Mouse (Mus musculus) thymus, postnatal 4 days (tissue): ENCODE data around the gene Gpr146.
"Not testable (repeated sequence)": the region's sequence is repeated elsewhere in the genome, so short reads cannot be mapped to it uniquely, and the experiment has no call there.

Experiments
- DNase-seq: peaks from one replicate; pipeline ENCODE4 v3.0.0; 2021

Gpr146 gene

DNA sequence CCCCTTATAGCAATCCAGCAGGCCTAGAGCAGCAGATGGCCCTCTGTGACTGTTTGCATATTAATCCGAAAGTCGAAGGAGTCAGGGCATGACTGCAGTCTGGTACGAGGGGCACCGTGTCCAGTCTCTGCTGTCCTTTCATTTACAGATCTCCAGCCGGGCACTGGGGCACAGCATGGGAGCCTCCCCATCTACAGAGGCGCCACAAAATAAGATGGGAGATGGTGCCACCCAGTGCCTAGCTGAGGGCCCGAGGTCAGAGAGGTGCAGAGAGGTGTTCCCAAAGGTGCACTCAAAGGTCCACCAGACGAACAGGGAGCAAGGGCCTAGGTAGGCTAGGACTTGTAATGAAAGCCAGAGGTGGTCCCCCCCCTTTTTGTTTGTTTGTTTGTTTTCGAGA, 5.7 kb downstream of the Gpr146 start:
- peak; percentile 46 for DNase-seq

DNA sequence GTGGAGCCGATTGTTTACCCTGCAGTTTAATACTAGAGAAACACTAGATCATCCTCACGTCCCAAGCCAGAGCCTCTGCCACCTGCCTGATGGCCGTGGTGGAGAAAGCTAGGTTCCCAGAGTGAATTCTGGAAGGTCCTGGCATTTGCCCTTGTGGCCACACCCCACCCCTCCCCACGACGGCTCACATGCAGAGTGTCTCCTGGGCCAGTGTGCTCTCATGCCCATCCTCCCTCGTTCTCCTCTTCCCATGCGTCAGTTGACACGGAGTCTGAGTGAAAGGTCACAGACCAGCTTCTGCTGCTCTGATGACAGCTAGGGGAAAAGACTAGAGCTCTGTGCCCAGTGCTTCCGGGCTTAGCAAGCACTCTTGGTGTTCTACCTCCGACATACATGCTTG, 7.0 kb downstream of the Gpr146 start:
- no peak for DNase-seq

DNA sequence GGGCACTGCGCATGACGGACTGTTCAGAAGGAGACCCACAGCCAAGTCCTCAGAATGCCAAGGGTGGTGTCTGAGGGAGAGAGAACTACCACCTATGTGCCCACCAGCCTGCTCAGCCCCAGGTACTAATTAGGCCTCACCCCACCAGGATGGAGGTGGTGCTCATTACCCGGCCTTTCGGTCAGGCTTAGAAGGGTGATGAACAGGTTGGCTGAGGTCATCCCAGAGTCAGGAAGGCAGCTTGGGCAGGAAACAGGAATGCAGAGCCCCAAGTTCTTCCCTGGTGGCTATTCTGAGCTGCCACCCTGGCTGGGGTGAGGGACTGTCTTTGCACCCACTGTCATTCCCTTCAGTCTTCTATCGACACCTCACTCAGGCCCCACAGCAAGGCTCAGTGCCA, 8.6 kb downstream of the Gpr146 start:
- DNase-seq: no peak

DNA sequence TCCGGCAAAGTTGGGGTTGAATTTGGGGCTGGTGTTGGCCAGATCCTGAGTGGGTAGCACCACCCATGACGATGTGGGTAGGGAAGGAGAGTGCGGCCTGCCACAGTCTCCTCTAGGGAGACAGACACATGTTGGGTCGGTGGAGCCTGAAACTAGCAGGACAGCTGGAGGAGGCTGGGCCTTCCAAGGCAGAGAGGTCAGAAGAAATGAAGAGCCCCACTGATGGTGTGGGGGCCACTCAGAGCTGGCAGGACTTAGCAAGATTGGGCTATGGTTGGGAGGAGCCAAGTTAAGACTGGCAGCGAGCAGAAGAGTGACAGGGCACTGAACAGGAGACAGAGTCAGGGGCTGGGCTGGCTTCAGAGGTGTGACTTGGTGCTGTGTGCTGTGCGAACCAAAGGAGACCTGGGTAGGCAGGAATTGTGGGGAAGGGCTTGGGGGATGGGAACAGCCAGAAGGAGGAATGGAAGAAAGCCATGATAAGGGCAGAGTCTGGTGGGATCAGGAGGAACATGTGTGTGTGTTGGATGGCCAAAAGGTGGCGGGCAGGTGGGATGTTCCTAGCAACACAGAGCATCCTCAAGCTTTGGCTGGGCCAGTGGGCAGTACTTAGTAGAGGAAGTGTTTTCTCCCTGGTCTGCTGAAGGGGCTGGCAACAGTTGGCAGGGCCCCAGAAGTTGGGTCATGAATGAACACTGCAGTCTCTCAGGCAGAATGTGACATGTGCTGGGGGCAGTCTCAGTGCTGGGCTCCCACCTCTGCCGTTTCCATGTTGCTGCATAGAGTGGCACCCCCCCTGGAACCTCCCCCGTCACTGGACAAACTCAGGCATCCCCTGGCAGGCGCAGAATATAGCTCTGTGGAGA, 10.1 kb downstream of the Gpr146 start:
- no peak for DNase-seq

DNA sequence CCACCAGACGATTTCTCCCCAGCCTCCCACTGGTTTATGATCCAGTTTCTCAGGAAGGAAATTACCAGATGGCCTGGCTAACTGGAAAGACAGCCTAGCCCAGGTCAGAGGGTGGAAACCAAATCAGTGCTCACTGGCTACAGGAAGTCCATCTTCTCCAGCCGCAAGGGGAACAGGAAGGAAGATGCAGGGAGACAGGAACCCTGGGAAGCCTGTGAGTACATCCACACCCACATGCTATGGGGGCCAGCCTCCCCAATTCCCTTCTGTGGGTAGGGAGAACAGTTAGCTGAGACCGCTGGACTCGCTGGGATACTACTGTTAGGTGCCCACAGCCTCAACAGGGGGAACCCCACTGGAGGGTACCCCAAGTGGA, 10.7 kb downstream of the Gpr146 start:
- DNase-seq: no peak

DNA sequence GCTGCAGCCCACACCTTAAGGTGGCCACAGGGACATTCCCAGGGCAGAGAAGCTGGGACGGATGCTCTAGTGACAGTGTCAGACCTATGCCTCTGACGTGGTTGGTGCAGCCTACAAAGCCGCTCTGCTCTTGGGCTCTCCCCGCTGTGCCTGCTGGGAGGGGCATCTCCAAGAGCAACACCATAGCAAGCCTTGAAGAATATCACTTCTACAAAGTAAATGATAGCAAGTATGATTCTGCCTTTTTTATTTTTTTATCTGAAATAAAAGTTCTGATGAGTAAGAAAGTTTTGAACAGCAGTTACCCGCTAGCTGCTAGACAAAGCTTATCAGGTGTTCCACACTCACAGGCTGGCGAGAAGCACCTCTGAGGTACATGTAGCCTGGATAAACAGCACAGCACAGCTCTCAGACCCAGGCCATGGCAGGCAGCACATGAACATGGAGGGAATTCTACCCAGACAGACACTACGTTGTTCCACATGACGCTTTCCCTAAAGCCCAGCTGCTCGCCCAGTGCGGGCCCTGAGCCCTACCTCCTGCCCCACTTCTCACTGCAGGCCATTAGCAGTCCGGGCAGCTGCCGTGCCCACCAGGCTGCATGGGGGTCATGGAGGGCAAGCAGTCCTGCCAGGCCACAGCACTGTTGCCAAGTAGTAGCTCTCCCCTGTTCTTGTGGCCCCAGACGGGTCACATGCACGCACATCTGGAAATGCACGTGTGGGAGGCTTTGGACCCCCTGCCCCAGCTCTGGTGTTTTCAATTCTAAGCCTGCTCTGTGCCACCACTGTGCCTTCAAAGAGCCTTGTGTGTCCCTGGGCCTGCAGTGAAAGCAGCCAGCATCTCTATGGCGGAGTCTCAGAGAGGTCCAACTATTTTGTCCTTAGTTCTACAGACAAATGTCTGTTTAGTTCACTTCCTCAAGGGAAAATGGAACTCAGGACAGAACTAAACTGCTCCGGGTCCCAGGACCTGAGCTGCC, 11.5 kb downstream of the Gpr146 start:
- no peak for DNase-seq

DNA sequence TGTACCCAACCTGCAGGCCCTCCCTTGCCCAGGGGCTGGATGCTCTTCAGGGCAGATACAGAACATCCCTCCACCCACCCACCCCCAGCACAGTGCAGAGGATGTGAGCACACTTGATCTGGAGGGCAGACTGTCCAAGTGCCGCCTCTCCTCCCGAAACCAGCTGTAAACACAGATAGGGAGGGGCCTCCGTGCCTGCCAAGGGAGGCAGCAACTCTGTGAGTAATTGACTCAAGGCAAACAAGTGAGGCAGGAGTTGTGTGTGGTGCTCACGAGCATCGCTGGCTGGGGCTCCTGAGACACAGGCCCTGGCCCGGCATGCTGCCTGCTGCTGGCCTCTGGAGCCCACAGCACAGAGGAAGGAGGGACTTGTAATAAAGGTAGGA, 12.2 kb downstream of the Gpr146 start:
- no peak for DNase-seq

DNA sequence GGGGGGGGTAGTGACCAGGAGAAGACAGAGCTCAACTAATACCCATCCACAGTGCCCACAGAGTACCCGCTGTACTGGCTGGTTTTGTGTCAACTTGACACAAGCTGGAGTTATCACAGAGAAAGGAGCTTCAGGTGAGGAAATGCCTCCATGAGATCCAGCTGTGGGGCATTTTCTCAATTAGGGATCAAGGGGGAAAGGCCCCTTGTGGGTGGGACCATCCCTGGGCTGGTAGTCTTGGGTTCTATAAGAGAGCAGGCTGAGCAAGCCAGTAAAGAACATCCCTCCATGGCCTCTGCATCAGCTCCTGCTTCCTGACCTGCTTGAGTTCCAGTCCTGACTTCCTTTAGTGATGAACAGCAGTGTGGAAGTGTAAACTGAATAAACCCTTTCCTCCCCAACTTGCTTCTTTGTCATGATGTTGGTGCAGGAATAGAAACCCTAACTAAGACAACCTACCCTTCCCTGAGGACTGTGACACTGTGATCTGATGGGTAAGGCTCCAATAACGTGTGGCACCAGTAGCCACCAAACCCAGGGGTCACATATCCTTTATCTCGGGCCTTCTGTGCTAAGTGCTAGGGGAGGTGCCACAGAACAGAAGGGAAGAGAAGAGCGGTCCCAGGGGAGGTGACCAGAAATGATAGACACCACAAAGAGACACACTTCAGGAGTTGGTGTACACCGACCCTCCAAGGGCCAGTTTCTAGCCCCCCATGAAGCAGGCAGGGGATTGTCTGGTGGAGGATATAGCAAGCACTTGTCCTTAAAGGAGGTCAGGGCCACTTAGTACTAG, 13.0 kb downstream of the Gpr146 start:
- not testable (repeated sequence) for DNase-seq

DNA sequence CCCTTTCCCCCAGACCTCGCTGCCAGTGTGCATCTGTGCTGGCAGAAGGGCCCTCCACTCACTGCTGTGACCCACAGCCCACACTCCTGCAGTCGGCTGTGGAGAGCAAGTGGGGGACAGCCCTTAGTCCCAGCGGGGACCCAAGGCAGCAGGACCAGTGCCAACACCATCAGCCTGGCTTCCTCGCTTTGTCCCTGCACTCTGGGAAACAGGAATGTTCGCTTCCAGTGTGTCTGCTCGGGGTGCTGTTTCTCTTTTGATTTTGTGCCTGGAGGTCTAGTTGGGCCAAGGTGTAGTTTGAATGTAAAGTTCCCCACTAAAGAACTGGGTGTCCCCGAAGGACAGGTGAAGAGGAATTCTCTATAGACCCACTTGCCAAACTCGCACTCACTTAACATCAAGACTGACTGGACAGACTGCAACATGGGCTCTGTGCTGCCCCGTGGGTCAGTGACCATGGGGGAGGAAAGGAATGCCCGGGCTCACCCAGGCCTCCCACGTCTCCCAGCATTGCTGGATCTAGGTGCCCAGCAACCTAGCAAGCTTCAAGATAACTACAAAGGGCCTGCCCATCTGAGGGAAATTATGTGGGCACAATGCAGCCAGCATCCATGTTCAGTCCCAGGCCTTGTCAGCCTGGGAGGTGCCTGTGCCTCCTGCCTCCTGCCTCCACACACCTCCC, 14.0 kb downstream of the Gpr146 start:
- DNase-seq: no peak

DNA sequence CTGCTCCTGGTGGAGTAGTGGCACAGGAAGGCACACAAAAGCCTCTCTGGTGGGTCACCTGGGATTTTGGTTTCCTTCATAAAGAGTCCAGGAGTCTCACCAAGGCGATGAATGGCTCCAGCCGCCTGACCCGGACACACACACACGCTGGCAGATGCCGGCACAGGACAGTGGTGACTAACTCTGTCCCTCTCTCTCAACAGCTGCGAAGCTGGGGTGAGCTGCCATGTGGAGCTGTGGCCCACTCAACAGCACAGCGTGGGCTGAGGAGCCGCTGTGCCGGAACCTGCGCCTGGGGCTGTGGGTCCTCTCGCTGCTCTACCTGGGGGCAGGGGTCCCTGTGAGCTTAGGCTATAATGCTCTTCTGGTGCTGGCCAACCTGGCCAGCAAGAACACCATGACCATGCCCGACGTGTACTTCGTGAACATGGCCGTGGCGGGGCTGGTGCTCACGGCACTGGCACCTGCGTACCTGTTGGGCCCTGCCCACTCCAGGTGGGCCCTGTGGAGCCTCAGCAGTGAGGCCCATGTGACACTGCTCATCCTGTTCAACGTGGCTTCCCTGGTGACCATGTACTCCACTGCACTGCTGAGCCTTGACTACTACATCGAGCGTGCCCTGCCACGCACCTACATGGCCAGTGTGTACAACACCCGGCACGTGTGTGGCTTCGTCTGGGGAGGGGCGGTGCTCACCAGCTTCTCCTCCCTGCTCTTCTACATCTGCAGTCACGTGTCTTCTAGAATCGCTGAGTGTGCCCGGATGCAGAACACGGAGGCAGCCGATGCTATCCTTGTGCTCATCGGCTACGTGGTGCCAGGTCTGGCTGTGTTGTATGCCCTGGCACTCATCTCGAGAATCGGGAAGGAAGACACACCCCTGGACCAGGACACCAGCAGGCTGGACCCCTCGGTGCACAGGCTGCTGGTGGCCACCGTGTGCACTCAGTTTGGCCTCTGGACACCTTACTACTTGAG, 15.0 kb downstream of the Gpr146 start:
- no peak for DNase-seq

DNA sequence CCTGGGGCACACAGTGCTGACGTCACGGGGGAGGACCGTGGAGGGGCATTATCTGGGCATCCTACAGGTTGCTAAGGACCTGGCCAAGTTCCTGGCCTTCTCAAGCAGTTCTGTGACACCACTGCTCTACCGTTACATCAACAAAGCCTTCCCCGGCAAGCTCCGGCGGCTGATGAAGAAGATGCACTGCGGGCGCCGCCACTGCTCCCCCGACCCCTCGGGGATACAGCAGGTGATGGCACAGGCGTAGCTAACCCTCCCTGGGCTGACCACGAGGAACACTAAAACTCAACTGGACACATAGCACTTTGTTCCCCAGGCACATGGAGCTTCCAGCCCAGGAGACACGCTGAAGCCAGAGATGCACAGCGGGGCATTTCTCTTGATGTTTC, 15.7 kb downstream of the Gpr146 start:
- no peak for DNase-seq

DNA sequence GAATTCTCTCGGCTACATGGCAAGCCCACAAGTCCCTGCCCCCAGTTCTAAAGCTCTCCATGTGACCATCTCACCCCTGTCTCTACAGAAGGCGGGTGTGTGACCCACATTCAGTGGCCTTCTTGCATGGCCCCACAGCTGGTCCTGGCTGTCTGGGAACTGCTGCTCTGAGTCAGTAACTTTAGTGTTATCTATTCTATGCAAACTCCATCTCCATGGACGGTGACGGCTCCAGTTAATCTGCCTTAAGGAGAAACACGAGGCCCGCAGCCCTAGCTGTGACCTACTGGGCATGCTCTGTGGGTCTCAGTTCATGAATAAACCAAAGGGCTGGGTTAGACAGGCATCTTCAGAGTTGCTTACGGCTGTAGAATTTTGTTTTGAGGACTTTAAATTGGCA, 16.9 kb downstream of the Gpr146 start:
- DNase-seq: no peak

DNA sequence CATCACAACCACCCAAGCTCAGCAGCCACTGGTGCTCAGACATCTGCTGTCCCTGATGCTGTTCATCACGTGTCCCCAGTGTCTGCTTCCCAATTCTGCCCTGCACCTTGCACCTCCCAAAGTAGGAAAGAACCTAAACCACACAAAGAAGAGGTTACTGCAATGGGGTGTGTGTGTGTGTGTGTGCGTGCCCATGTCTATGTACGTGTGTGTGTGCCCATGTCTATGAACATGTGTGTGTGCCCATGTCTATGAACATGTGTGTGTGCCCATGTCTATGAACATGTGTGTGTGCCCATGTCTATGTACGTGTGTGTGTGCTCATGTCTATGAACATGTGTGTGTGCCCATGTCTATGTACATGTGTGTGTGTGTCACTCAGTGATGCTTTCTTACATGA, 18.0 kb downstream of the Gpr146 start:
- DNase-seq: no peak

DNA sequence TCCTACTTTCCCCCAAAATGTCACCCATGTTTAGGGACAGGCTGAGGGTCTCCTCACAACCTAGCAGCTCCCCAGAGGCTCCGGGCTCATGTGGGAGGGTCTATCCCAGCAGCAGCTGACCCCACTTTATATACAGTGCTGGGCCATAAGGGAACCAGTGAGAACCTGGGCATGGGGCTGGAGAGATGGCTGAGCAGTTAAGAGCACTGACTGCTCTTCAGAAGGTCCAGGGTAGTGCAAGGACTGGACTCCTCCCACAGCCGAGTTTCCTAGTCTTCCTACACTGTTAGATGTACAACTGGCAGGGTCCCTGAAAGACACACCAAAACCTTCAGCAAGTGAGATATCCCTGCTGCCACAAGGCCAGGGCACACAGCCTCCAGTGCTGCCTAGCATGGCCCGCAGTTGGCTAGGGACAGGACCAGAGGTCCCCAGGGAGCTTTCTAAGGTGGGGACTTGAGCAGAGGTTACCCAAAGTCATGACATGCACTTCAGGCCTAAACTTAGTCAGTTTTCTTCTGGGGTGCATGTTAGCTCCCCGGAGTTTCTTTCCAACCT, 19.9 kb downstream of the Gpr146 start:
- DNase-seq: no peak

DNA sequence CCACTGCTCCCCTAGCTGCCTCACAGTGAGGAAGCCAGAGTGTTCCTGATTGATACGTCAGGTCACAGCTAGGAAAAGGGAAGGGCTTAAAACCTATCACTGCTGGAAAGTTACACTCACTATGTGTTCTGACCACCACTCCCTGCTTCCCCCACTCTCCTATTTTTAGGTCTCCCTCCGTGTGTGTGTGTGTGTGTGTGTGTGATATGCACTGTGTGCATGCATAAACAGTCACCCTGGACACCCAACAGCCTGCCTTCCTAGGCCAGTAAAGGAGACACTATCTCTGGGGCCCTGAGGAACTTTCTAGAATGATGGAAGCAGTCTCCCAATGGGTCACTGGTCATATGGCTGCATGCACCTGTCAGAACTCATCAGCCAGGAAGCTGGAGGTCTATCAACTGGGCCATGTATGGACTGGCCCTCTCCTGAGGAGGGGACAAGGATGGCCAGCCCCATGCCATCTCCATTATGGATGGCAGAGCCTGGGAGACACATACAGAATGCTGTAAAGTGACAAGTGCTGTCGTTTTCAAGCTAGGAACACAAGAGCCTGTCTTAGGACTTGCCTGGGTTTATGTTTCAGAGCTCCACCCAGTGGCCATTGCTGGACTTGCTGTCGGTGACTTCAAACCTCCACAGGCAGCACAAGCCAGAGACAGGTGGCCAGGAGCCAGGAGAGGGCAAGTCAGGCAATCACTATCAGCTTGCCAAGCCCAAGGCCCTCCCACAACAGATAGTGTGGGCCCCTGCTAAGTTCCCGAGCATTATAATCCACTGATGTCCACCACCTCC, 20.7 kb downstream of the Gpr146 start:
- peak; percentile 93 for DNase-seq

DNA sequence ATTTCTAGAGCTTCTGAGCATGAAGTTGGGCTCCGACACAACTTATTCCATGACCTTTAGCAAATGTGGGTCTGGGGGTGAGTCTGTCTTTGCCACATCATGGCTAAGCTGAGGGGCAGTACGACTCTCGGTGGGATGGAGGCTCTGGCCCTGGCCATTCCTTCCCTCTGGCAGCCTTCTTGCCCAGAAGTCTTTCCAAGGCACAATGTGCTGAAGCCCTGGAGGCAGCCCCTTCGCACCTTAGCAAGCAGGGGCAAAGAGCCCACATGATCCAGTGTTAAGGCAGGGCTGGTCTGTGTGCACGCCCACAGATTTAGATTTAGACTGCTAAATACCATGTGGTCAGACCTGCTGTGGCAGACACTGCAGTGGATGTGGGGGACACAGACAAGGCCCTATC, 21.3 kb downstream of the Gpr146 start:
- DNase-seq: no peak

DNA sequence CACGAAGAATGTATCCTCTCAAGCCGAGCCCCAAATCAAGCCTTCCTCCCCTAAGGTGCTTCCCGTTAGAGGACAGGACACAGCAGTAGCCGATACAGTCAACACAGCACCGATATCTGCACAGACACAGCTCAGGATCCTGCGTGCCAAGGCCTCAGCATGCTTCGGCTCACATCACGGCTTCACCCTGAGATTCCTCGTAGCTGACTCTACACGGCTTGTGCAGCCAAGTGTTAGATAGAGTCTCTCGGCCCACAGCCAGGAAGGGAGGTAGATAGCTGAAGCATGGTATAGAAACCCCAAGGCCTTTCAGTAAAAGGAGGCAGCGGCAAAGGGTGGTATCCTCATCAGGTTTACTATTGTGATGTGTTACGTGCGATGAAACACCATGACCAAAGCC, 22.5 kb downstream of the Gpr146 start:
- DNase-seq: no peak

DNA sequence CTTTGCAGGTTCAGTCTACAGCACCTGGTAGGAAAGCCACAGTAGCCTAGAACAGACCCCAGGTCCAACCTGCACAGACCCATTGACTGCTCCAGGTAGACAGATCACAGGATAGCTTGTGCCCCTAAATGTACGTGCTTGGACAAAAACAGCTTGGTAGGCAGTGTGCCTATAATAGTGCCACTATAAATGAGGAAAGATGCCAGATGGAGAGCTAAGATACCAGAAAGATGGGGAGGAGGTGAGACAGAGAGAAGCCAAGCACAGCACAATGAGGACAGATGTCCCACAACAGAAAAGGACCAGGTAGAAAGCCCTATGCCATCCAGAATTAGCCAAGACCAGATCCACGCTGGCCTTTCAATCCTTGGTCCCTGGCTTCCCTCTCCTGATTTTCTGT, 24.6 kb downstream of the Gpr146 start:
- no peak for DNase-seq

DNA sequence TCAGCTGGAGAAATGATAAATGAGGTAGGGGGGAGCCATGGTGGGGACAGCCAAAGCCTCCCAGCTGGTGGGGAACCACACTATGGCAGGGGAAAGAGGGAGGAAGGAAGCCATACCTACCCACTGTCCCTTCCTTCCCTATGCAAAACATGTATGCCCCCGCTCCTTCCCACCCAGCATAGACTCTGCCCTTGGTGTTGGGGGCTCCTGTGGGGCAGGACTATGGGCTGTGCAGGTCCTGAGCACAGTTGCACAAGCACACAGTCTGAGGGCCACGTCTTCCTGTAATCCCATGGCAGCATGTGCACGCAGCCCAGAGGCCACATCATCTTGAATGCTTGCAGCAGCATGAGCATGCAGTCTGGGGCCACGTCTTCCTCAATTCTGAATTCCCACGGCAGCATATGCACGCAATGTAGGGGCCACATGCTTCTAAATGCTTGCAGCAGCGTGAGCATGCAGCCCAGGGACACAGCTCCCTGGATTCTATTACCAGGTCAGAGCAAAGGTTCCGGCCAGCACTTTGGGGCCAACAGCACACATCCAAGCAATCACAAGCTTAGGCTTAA, 26.3 kb downstream of the Gpr146 start:
- DNase-seq: no peak
